Mouse (Mus musculus) CD4-positive helper T cell, adult 2 months (primary cell): ENCODE data around the gene Ywhaq.

Experiments
- DNase-seq: peaks from one replicate; pipeline ENCODE4 v3.0.0-alpha.2; 2012; ENCODE audit warnings: low read depth, missing footprints, low spot score

The Ywhaq gene

DNA sequence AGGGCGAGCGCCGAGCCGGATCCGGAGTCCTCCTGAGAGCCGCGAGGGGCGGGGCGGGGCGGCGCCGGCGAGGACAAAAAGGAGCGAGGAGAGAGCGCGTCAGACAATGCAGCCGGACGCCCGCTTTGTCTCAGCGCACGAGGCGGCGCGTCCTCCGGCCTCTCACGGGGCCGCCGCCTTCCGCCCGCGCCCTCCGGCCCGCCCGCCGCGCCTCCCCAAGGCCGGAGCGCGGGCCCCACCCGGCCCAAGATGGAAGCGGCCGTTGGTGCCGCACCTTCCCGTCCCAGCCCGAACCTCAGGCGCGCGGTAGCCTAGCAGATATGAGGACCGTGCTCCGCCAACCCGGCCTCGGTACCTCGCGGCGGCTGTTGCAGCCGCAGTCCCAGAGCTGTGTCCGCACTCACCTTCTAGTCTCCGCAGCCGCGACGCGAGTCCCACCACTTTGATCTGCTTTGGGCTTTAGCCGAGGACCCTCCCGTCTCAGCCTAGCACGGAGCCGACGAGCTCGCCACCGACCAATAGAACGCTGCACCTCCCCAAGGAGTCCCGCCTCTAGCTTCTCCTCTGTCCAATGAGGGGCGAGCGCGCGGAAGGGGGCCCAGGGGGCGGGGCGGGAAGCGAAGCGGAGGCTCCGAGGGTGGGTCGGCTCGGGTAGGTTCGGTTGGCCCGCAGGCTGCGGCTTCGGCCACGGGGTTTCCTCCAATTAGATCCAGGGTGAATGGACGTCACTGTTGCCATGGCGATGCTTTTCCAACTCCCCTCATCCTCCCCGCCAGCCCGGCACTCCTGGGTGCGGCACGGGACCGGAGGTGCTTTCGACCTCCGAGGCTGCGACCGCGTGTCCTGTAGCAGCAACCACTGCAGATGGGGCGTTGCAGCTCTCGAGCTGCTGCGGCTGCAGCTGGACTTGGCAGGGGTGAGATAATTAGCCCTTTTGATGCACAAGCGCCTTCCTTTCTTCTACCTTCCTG is at the start of gene Ywhaq:
TSS of gene Ywhaq (minus strand) at position 538 of the 971 bp plus-strand sequence.
- peak; percentile 95 for DNase-seq

DNA sequence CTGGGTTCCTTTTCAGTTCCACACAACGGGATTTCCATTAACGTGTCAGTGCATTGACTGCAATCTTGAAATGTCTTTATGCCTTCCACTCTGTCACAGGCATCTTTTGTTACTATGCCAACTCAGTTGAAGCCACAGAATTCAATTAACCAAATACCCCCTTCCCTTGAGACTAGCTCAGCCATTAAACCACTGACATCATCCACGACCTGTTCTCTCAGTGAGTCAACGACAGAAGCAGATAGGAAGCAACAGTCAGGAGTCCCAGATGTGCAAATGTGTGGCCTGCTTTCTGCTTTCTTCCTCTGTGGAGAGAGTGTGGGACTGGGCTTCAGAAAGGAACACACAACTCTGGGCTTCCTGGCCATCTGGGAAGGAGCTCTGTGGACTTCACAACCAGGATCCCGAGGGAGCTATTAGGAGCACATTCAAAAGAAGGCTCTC is 46.0 kb upstream of the Ywhaq start:
- DNase-seq = no peak

DNA sequence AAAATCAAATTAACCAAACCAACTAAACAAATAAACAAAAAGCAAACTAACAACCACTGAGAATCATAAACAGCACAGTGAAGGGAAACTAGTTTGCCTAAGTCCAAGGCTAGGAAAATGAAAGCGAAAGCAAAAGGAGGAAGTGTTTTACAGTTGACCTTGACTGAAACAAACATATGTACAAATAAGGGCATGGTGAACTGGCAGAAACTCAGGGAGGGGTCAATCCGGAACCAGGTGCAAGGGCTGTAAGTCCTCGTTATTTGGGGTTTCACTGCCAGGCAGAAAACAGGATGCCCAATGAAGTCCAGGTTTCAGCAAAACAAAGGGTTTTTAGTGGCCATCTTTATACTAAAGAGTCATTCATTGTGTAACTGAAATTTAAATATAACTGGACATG is 45.2 kb upstream of the Ywhaq start:
- peak; percentile 52 for DNase-seq

DNA sequence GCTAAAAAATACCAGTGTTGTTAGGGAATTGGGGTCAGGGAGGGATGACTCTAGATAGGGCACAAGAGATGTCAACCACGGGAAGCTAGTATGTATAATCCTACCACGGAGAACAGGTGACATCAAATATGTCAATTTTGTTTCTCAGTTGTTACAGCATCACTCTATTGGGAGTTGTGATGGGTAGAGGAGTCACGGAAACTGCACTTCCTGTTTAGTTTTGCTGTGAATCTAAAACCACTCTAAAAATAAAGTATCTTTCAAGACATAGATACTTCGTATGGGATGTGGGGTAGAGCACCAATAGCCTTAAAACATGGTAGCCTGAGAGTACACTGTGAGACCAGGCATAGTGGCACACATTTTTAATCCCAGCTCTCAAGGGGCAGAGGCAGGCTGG is 42.2 kb upstream of the Ywhaq start:
- DNase-seq = peak; percentile 49

DNA sequence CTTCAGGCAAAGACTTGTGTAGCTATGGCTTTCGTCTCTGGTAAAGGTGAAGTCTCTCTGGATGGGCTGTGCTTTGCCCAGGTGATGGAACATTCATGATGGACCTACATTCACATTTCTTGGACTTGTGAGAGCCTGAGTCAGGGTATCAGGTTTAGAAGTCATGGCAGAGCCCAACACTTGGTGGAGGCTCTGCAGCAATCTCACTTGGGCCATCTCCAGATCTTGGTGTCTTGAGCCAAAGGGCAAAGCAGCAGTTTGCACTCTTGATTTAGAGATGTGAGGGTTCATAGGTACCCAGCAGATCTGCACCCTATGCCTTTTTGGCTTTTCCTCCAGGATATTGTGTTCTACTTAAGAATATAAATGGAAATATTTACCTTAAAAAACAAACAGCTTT is 38.6 kb upstream of the Ywhaq start:
- DNase-seq = no peak

DNA sequence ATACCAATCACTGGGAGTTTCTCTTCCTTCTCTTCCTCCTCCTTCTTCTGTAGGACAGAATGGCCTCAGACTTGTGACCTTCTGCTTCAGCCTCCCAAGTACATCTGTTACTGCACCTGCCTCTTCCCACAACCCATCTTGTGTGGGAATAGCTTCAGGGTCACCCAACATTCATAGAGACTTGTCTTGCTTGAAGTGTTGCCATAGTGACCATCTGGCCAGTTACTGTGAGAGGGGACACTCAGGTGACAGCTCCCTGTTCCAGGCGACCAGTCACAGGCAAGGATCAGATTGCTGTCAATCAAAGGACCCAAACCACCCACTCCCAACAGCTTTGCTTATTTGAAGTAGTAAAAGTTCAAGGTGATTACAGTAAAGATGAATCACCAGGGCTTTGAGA is 34.3 kb upstream of the Ywhaq start:
- no peak for DNase-seq

DNA sequence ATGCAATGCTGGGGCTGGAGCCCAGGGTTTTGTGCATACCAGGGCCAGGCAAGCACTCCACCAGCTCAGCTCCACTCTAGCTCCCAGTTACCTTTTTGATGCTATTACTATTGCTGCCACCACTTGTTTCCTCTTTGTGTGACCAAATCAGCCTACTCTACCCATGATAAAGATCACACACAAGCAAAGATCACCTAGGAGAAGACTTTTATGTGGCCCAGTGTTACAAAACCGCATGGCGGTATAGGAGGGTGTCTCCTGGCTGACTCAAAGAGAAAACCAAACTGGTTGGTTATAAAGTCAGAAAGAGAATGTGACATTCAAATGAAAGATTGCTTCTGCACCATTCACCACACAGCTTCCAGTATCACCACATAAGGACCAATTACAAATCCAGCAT is 33.9 kb upstream of the Ywhaq start:
- peak; percentile 92 for DNase-seq

DNA sequence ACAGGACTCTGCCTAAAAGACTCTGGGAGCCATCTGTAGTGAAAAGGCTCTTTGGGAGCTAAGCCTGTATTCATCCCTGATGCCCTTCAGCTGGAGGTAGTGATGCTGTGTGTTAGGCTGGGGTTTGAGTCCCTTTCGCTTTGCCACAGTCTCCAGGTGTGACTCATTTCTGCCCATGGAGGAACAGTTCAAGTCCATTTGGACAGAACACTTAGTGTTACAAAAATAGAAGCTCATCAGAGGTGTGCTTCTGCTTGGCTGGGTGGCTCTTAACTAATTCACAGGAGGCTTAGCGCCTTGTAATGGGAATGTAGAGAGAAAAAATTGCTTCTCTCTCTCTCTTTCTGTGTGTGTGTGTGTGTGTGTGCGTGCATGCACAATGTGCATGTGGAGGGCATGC is 26.3 kb upstream of the Ywhaq start:
- DNase-seq = no peak

DNA sequence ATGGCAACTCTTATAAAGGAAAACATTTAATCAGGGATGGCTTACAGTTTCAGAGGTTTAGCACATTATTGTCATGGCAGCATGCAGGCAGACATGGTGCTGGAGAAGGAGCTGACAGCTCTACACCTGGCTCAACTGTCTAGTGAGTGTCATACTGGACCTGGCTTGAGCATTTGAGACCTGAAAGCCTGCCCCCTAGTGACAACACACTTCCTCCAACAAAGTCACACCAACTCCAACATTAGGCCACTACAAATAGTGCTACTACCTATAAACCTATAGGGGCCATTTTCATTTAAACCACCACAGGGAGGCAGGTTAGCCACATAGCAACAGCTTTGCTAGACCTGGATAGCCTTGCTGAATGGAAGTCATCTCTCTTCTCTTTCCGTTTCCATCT is 24.4 kb upstream of the Ywhaq start:
- no peak for DNase-seq

DNA sequence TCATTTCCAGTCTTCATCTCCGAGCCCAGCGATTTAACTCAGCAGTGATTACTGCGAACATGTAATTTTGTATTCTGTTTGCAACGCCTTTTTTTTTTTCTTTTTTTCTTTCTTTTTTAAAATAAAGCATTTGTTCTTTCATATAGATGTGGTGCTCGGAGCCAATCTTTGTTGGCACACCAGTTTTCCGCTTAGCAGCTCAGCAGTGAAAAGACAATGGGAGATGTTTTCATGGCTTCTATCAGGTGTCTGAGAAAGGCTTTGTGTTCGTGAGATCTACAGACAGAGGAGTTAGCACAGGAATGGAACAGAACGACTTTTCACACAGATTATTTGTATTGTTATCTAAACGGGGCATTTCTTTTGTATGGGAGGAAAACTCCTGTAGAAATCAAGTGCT is 22.0 kb upstream of the Ywhaq start:
- no peak for DNase-seq

DNA sequence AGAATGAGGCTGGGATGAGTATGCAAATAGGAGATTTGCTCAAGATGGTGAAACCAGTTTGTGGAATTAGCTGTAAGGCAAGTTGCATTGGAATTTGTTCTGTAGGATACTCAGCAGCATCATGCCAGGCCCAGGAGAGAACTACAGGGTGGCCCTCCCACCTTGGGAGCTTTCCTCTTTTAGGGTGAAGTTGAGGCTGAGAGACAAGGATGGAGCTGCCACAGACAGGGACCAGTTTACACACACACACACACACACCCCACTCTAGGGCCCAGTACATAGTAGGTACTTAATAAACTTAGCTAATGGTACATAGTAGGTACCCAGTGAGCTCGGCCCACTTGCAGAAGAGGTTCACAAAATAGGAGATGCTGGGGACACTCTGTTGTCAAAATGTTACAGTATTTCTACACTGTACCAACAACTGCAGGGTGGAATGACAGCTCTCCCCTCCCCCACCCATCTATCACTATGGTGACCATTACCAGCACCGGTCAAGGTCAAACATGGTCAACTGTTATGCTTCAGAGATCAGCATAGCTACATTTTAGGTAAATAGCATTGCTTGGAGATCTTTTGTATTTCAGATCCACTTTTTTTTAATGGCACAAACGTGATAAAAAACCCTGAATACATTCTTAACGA is 21.4 kb upstream of the Ywhaq start:
- DNase-seq = no peak

DNA sequence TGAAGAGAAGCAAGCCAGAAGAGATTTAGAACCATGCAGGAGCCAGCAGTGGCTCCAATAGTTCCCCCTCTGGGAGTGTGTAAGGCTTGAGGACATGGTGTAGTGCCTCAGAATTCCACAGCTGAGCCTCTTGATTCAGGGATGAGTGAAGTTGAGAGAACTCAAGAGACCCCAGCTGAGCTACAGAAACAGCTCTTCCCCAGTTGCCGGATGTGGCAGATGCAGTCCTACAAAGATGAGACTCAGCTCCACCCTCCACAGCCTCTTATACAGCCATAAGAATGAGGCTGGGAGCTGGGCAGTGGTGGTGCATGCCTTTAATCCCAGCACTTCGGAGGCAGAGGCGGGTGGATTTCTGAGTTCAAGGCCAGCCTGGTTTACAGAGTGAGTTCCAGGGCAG is 20.9 kb upstream of the Ywhaq start:
- no peak for DNase-seq

DNA sequence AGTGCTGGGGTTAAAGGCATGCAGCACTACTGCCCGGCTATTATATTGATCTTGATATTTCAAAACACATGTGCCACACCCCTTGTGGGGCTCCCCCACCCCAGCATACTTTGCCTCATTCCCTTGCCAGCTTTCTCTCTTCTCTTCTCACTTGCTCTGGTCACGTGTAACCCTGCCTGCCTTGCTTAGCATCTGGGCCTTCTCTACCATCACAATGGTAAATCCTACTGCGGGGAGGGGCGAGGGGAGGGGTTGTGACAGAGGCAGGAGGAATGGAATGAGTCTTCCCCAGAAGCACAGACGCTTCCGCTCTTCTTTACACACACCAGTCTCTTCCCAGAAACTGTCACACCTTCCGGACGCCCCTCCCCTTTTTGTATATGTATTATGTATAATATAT is 14.5 kb upstream of the Ywhaq start:
- DNase-seq = no peak

DNA sequence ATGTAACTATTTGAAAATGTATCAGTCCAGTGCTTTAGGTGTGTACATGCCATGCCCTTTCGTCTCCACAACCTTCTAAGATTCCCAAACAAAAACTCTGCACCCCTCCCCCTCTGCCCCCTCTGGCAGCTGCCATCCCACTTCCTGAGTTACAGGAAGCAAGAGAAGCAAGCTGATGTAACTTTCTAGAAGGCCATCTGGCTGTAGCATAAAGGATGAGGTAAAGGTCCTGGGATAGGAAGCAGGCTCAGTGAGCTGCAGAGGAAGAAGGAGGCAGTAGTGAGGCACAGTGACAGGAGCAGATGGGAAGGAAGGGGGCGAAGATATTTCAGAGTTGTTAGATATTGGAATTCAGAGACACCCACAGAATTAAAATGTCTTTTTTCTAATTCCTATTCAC is 13.6 kb upstream of the Ywhaq start:
- DNase-seq = no peak

DNA sequence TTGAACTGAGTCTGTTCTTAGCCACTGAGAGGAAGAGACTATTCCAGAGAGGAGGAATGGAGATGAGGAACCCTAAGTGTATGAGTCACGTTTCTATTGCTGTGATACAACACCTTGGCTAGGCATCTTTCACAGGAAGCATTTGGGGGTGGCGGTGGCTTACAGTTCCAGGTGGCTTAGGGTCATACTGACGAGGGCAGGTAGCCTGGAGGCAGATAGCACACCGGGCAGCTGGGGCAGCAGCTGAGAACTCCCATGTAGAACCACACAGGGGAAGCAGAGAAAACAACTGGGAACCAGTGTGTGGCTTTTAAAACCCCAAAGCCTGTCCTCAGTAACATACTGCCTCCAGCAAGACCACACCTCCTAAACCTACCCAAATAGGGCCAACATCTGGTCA is 12.7 kb upstream of the Ywhaq start:
- no peak for DNase-seq

DNA sequence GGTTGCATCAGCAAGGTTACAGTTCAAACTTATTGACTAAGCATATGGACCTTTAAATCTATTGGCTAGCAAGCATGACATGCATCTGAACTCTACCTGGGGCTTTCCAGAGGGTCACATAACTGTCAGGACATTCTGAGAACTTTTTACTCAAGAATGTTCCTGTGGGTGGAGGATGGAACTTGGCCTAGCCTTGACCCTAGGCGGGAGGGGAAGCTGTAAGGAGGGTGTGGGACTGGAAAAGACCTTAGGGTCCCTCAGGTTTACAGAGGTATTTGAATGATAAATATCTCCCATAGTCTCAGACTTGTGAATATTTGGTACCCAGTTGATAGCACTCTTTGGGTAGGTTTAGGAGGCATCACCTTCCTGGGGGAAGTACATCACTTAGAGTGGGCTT is 11.6 kb upstream of the Ywhaq start:
- DNase-seq = no peak

DNA sequence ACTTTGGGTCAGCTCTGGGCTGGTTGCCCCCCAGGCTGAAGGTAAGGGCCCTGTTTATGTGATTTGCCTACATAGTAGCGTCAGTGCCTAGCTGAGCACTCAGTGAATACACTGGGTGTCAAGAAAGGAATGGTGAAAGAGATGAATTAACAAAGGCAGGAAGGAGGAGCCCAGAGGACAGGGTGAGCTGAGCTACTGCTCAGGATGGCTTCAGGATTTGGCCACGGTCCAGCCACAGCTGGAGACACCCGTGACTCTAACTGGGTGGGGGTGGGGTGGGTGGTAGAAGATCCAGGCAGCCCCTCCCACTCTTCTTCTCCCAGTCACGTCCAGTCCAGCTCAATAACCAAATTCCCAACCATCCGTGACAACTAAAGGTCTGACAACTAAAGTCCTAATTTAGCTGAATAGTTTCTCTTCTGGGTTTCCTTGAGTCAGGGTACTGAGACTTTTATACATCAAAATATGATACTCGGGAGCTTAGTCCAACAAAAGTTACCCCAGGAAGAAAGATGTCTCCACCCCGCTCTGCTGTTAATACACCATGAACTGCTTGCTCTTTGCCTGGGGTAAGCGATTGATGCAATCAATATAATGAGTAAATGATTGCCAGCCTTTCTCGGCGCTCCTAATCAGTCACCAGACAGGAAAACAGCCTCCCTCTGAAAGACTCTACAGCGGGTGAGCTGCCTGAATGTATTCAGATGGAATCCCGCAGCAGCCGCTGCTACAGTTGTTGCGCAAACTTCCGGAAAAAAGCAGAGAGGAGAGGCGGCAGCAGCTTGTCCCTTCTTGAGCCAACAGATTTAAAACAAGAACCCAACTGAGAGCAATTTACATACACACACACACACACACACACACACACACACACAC is 8.9 kb upstream of the Ywhaq start:
- peak; percentile 22 for DNase-seq

DNA sequence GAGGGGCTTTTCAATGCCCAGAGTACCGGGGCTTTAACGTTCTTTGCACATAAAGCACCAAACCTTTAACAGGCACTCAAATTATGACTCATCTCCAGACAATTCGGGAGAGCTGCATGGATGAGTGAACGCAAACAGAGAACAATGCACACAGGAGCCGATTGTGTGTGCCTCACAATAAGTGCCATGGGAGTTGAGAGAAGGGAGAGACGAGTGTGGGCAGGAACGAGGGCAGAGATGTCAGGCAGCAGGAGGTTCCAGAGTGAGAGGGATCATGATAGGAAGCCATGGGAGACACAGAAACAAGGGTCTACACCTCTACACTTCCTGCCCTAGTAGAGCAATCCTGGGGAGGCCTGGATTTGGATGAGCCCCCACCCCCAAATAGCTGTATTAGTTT is 7.2 kb upstream of the Ywhaq start:
- no peak for DNase-seq

DNA sequence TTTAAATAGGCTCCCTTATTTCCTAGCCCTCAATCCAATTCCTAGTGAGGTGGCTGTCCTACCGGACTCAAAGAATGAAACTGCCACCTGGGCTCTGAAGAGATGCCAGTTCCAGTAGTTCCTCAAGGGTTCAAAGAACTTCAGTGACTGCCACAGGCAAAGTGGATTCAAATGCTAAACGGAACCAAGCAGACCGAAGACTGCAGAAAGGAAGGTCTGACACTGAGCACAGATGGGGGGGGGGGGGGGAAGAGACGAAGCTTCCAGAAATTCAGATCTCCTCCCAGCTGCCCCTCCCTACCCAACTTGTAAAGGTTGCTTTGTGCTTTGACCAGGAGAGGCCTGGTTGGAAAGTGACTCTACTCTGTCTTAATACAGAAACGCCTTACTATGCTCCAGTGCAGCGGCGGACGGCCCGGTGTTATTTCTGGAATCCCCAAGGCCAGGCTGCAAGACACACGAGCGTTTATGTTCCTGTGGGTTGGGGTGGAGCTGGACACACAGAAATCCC is 1.2 kb upstream of the Ywhaq start:
- peak; percentile 6 for DNase-seq

DNA sequence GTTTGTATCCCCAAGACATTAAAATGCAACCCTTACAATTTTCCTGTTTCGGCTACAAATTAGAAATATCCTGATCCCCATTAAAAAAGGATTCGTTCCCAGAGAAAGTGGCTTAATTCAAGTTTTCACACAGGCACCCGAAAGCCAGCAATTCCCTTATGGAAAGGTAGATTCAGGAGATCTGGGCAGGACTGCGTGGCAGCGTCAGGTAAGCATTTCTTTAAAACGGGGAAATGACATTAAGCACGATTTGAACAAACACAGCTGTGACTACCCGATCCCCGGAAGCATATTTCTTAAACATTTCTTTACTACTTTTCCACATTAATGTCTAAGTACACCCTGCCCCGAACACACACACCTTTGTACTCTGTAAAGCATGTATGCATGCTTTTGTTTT is 646 bp upstream of the Ywhaq start:
- no peak for DNase-seq

DNA sequence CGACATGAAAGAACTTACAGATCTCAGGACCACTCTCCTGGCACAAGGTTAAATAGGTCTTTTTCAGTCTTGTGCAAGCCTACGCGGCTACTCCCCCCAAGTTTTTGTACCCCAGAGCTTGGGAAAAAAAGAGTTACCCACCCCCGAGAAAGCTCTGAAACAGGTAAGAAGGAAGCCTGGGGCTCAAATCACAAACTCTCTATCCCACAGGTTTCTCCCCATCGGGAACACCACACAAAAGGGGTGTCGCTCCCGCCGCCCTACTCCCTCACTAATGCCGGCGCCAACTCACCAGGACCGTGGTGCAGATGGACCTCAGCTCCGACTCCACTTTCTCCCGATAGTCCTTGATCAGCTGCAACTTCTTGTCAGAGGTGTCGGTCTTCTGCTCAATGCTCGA is 931 bp downstream of the Ywhaq start:
- peak; percentile 15 for DNase-seq

DNA sequence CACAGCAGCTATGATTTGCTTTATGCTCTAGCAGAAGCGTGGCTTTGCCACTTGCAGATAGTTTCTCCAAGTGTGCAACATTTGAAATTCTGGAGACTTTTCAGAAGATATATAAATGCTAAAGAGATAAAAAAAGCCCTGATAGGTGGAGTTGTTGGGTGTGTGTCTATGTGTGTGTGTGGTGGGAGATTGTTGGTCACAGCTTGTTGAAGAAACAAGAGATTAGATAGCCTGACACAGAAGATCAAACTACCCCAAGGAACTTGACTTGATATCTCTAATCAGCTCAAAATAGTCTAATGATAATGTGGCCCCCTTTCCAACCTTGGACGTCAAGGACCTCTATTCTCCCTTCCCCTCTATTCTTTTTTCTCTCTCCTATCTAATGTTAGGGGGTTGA is 6.8 kb downstream of the Ywhaq start:
- DNase-seq = no peak
